Mouse (Mus musculus) CH12.LX (cell line): ENCODE measurements around the gene Gm128.

Experiments used
- BHLHE40 ChIP-seq: IDR thresholded peaks from 2 replicates; pipeline ENCODE4 v1.6.1; 2011; ENCODE audit warnings: mild to moderate bottlenecking, low read depth, low read length, improper control_type of control experiment
- CHD1 ChIP-seq: IDR thresholded peaks from 2 replicates; pipeline ENCODE4 v1.6.1; 2012; ENCODE audit warnings: low read depth, low read length, improper control_type of control experiment, inconsistent platforms
- CHD2 ChIP-seq: IDR thresholded peaks from 2 replicates; pipeline ENCODE4 v1.6.1; 2011; ENCODE audit warnings: low read length, improper control_type of control experiment
- CTCF ChIP-seq, 2 experiments: IDR thresholded peaks in 1 of 2; conservative IDR thresholded peaks in 1 of 2; 2 replicates each; pipeline ENCODE4 v1.5.1; 2011 to 2012; ENCODE audit warnings: low read depth in 2 of 2, low read length in 2 of 2, improper control_type of control experiment in 1 of 2, inconsistent platforms in 1 of 2, mild to moderate bottlenecking in 1 of 2, moderate library complexity in 1 of 2
- E2F4 ChIP-seq: IDR thresholded peaks from 2 replicates; pipeline ENCODE4 v1.6.1; 2011; ENCODE audit warnings: low read depth, low read length, improper control_type of control experiment; ENCODE audit not compliant: insufficient replicate concordance
- ELF1 ChIP-seq: IDR thresholded peaks from 2 replicates; pipeline ENCODE4 v1.6.1; 2014; ENCODE audit warnings: low read depth, mild to moderate bottlenecking, inconsistent platforms, low read length, improper control_type of control experiment
- EP300 ChIP-seq: IDR thresholded peaks from 2 replicates; pipeline ENCODE4 v1.6.1; 2011; ENCODE audit warnings: low read length, improper control_type of control experiment
- HCFC1 ChIP-seq: IDR thresholded peaks from 2 replicates; pipeline ENCODE4 v1.6.1; 2012; ENCODE audit warnings: low read depth, mild to moderate bottlenecking, inconsistent platforms, low read length, improper control_type of control experiment
- IRF4 ChIP-seq: IDR thresholded peaks from 2 replicates; pipeline ENCODE4 v1.6.1; 2014; ENCODE audit warnings: low read depth, mild to moderate bottlenecking, inconsistent platforms, low read length, improper control_type of control experiment
- KAT2A ChIP-seq: IDR thresholded peaks from 2 replicates; pipeline ENCODE4 v1.6.1; 2012; ENCODE audit warnings: low read length, improper control_type of control experiment, inconsistent platforms; ENCODE audit not compliant: insufficient replicate concordance
- MAX ChIP-seq: IDR thresholded peaks from 2 replicates; pipeline ENCODE4 v1.6.1; 2011; ENCODE audit warnings: low read length, improper control_type of control experiment
- POLR2A ChIP-seq: IDR thresholded peaks from 2 replicates; pipeline ENCODE4 v1.6.1; 2011; ENCODE audit warnings: low read depth, mild to moderate bottlenecking, improper control_type of control experiment, low read length
- USF1 ChIP-seq: IDR thresholded peaks from 2 replicates; pipeline ENCODE4 v1.6.1; 2014; ENCODE audit warnings: low read depth, mild to moderate bottlenecking, inconsistent platforms, low read length, improper control_type of control experiment
- ZMIZ1 ChIP-seq: IDR thresholded peaks from 2 replicates; pipeline ENCODE4 v1.6.1; 2012; ENCODE audit warnings: low read depth, mild to moderate bottlenecking, inconsistent platforms, low read length, improper control_type of control experiment

DNA sequence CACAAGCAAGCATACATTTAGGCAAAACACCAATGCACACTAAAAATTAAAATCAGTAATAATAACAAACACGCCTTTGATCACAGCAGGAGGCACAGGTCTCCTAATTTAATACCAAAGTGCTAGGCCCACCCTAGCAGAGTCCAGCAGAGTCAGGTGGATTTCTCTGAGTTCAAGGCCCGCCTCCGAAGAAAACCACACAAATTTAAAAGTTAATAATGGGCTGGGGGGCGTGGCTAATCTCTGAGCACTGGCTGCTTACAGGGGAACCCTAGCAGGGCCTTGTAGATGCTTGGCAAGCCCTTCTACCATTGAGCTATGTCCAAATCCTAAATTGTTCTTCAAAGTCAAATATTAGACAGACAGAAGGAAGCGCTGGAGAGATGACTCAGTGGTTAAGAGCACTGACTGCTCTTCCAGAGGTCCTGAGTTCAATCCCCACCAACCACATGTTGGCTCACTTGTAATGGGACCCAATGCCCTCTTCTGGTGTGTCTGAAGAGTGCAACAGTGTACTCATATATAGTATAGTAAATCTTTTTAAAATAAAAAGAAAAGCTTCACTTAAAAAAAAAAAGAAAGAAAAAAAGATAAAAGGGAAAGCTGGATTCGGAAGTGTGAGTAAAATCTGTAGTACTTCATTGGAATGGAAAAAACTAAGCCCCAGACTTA lies 22.8 kb downstream of the Gm128 start:
- TF ChIP-seq CTCF (conservative IDR thresholded peaks at IDR 0.05 in 1 of 2, IDR thresholded peaks at IDR 0.05 in 1 of 2; ENCODE audit: low read depth in 2 of 2, low read length in 2 of 2): peak; percentile 8 to 32; a peak in 1 of 4 replicates
- TF ChIP-seq E2F4: no peak
- TF ChIP-seq CHD1: no peak
- no peak for TF ChIP-seq POLR2A
- TF ChIP-seq CHD2: no peak
- no peak for TF ChIP-seq KAT2A
- TF ChIP-seq ELF1: no peak
- TF ChIP-seq HCFC1: no peak
- TF ChIP-seq ZMIZ1: no peak
- no peak for TF ChIP-seq MAX
- TF ChIP-seq BHLHE40: no peak
- TF ChIP-seq EP300: no peak
- TF ChIP-seq IRF4: no peak
- no peak for TF ChIP-seq USF1
